Mouse (Mus musculus) left cerebral cortex, postnatal 36 days (tissue): ENCODE results near the gene Spocd1. TPM values are rescaled to one million over a fixed set of nuclear protein-coding genes. Genes with fewer than 3 reads are reported as not detected.
A peak's percentile ranks its signal among the peaks of the same experiment; 100 is the strongest.

Experiments
- DNase-seq, 2 experiments: peaks; one replicate each; pipeline ENCODE4 v3.0.0; 2021 to 2022; ENCODE audit warnings: low spot score in 2 of 2, mixed read lengths in 1 of 2
- intact Hi-C: fragments of 180-260 bp; cut with DNase I; formaldehyde crosslinking; loops from one replicate; pipeline ENCODE4 v1.15.1; 2025
- total RNA-seq, 2 experiments: library from RNA; stranded (reverse); gene quantifications; 2 replicates each; pipeline ENCODE4 v1.2.3; 2021

Spocd1 gene
- total RNA-seq, 2 experiments from 2014 or later = 0.22 to 0.48 TPM

GRCm38 (mm10) chr4:129967024-129968014 lies 38.3 kb downstream of the Spocd1 start:
- intact Hi-C loops = no loop called here
- peak; percentile 61 for DNase-seq

GRCm38 (mm10) chr4:129970168-129970567 lies 41.1 kb downstream of the Spocd1 start:
- DNase-seq = no peak
- intact Hi-C loops = loop anchor here (10.0 kb wide), 1 partner anchor 1885 kb away; no protein-coding TSS in a partner anchor

DNA sequence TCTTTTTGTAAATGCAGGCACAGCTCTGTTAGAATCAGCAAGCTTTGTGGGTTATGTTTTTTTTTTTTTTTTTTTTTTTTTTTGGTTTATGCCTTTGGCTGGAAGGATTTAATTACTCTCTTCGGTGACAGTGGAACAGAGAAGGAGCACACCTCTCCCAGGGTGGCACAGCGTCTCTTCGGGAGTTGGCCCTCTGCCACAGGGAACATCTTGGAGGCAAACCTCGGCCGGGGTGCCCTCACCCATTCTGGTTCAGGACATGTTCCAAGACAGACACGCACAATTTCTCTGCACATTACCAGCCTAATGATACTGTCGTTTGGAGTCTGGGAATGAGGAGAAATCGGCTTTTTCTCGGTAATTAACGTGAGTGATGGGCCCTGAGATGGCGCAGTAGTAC lies 41.8 kb downstream of the Spocd1 start:
- intact Hi-C loops = loop anchor here (10.0 kb wide), 1 partner anchor 1884 kb away; no protein-coding TSS in a partner anchor
- DNase-seq = no peak

- intact Hi-C loops = loop anchor here (10.0 kb wide), 1 partner anchor 1883 kb away; no protein-coding TSS in a partner anchor
- no peak for DNase-seq
Measured at GRCm38 (mm10) chr4:129971989-129972388, 42.9 kb downstream of the Spocd1 start.

DNA sequence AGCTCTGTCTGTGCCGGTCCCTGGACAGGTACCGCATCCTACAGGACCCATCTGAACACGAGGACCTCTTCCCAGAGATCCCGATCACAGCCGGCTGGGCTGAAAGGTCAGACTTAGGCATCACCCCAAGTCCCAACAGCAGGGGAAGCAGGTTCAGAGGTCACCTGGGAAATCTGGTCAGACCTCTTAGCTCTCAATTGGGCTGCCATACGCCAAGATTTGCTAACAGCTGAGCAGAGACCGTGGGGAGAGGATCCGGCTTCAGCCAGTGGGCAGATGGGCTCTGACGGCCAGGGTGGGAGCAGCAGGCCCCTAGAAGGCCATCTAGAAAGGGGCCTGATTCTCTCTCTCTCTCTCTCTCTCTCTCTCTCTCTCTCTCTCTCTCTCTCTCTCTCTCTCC lies 45.2 kb downstream of the Spocd1 start:
- intact Hi-C loops = loop anchor here (10.0 kb wide), 1 partner anchor 1881 kb away; no protein-coding TSS in a partner anchor
- no peak for DNase-seq

DNA sequence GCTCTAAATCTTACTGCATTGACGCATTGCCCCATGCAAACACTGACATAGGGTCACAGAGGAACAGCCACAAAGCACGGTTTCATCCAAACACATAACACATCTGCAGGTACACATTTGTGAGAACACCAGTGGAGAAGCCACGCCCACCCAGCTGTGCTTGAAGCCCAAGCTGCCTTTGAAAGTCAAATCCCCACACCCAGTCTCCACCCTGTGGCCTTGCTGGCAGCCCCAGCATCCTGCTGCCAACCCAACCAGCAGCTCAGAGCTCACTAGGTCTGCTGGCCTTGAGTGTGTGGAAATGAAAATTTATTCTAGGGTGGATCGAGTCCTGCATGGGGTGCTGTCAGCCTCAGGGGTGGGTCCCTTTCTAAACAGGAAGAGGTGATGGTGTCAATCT lies 48.2 kb downstream of the Spocd1 start:
- intact Hi-C loops = loop anchor here (10.0 kb wide), 1 partner anchor 1878 kb away; no protein-coding TSS in a partner anchor
- DNase-seq = no peak

GRCm38 (mm10) chr4:129978227-129978626 lies 49.2 kb downstream of the Spocd1 start:
- no peak for DNase-seq
- intact Hi-C loops = loop anchor here (10.0 kb wide), 1 partner anchor 1877 kb away; no protein-coding TSS in a partner anchor

- peak in 1 of 2 experiments; percentile 64 for DNase-seq
- intact Hi-C loops = loop anchor here (10.0 kb wide), 1 partner anchor 1876 kb away; no protein-coding TSS in a partner anchor
Measured at GRCm38 (mm10) chr4:129978930-129979329, 49.9 kb downstream of the Spocd1 start.

GRCm38 (mm10) chr4:129981657-129982056 lies 52.6 kb downstream of the Spocd1 start:
- no peak for DNase-seq
- intact Hi-C loops = loop anchor here (10.0 kb wide), 1 partner anchor 103 kb away; no protein-coding TSS in a partner anchor

DNA sequence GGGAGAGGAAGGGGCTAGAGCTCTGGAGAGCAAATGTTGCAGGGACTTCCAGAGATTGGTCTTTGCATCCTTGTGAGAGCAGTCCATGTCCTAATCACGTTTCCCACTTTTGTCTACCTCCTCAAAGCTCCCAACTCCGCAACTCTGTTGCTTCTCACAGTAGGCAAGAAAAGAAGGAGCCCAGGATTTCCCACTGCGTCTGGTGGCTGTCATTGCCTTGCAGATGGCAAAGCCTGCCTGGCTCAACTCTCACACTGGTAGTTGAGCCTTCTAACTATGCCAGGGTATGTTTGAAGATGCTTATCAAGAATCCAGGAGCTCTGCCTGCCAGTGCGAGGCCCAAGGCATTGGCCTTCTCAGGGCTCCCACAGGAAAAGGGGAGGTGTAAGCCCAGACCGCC lies 54.0 kb downstream of the Spocd1 start:
- intact Hi-C loops = loop anchor here (10.0 kb wide), 1 partner anchor 102 kb away; no protein-coding TSS in a partner anchor
- DNase-seq = no peak

GRCm38 (mm10) chr4:129983764-129984420 lies 54.8 kb downstream of the Spocd1 start:
- DNase-seq = peak; percentile 88 to 90
- intact Hi-C loops = loop anchor here (2.0 to 10.0 kb wide), 2 partner anchors 23 to 101 kb away; no protein-coding TSS in a partner anchor

GRCm38 (mm10) chr4:129984421-129985061 lies 55.5 kb downstream of the Spocd1 start, which contains the start of gene Adgrb2:
Gene Adgrb2, plus strand, starts transcription at chr4:129984870.
- DNase-seq = peak in 1 of 2 experiments; percentile 59
- intact Hi-C loops = loop anchor here (2.0 to 10.0 kb wide), 2 partner anchors 24 to 100 kb away; no protein-coding TSS in a partner anchor

DNA sequence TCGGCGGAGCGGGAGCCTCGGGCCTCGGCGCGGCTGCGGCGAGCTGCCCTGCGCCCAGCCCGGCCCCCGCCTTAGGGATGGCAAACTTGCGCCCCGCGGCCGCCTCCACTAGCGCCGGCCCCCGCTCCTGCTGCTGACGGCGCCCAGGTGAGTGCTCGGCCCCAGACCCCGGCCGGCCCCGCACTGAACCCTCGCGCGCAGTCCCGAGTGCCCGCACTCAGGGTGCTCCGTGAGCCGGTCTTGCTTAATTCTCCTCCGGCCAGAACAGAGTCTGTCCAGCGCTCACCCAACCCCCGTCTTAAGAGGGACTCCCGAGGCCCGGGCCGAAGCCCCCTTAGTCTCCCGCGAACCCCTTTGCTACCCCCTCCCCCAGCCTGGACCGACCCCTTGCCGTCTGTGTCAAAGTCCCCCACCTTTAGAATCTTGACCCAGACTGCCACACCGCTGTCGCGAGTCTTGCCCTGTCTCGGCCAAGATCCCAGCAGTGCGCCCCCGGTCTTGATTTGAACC lies 56.2 kb downstream of the Spocd1 start:
- DNase-seq = no peak
- intact Hi-C loops = loop anchor here (2.0 to 10.0 kb wide), 2 partner anchors 24 to 100 kb away; no protein-coding TSS in a partner anchor

DNA sequence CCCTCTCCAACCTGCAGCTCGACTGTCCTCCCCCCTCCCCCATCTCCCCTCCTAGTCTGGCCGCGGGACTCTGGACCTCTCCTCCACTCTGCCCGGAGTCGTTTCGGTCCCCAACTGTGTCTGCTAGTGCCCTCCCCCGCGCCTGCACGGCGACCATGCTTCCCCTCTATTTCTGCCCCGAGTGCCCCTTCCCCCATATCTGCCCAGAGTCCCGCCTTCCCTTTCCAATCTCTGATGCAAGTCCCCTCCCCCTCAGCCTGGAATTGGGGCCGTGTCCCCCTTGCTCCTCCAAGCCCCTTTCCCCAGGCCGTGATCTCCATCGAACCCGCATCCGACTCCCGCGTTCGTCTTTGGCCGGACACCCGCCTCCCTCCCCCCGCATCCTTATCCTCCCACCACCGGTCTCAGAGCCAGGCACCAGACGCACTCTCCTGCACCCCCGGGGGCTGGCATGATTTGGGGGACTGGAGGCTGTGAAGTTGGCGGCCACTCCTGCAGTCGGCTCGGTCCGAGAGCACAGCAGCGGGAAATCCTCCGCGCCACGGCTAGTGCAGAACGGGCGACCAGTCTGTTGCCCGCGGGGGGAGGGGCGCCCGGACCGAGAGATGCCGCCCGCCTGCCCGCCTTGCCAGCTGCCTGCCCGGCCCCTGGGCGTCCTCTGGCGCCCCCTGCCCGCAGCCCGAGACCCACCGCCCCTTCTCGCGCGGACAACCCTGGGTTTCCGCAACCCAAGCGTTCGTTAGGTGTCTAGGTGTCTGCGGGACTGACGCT lies 56.8 kb downstream of the Spocd1 start:
- DNase-seq = peak; percentile 82 to 85
- intact Hi-C loops = loop anchor here (2.0 to 10.0 kb wide), 2 partner anchors 25 to 99 kb away; no protein-coding TSS in a partner anchor

DNA sequence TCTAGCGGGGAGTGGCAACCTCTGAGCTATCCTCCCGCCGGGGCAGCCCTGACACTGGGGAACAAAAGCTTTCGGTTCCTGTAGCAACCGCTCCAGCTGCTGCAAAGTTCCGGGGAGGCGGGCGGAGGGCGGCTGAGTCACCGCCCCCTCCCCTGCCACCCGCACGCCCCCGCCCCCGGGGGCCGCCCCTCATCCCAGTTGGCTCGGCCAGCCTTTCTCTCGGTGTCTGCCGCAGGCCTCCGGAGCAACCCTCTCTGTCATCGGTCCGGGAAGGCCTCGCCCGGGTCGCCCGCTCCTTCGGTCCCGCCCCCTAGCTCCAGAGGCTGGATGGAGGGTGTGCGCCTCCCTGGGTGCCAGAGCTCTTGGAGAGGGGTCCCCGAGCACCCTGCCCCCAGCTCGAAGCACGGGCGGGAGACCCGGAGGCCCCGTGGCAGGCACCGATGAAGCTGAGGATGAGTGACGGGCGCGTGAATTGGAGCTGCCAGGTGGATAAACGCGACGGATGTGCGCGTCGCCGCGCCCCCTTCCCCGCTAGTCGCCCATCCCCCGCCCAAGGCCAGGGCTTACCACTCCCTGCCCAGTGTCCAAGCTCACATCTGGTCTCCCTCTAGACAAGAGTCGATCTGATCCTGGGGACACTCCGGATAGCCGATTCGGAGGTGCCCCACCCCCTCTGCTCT lies 58.9 kb downstream of the Spocd1 start:
- no peak for DNase-seq
- intact Hi-C loops = loop anchor here (10.0 kb wide), 1 partner anchor 97 kb away; no protein-coding TSS in a partner anchor

DNA sequence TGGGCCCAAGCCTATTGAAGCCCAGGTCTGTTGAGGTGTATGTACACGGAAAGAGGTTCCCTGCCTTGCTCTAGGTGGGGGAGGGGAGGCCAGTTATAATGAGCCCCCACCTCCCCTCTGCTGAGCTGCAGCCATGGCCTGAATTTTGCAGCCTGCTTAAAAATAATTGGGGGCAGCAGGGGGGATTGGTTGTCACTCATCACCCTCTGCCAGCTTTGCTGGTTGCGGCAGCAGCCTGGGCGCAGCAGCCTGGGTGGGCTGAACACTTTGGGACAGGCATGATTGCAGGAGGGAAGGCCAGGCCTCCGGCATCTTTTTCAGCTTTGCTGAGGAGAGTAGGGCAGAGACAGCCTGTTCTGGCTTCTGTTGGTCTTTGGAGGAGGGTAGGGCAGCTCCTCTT lies 60.9 kb downstream of the Spocd1 start:
- DNase-seq = no peak
- intact Hi-C loops = loop anchor here (10.0 kb wide), 1 partner anchor 95 kb away; no protein-coding TSS in a partner anchor

DNA sequence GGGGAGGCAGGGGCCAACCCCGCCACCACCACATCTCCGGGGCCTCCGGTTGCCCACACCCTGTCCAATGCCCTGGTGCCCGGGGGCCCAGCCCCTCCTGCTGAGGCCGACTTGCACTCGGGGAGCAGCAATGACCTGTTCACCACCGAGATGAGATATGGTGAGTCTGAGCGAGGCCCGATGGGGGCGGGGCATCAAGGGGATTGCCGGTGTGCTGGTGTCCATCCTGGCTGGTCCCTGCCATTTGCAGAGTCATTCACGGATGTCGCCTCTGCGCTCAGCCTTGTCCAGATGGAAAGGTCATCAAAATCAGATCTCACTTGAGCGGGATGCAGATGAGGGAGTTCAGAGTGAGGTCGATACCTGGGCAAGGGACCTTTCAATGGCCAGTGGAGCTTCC lies 63.7 kb downstream of the Spocd1 start:
- peak in 1 of 2 experiments; percentile 8 for DNase-seq
- intact Hi-C loops = no loop called here
